Mouse (Mus musculus) cerebellum, adult 11 months (tissue): ENCODE data around the gene Cntn1.

Experiments
- DNase-seq: peaks from one replicate; pipeline ENCODE4 v3.0.0; 2022

The Cntn1 gene

DNA sequence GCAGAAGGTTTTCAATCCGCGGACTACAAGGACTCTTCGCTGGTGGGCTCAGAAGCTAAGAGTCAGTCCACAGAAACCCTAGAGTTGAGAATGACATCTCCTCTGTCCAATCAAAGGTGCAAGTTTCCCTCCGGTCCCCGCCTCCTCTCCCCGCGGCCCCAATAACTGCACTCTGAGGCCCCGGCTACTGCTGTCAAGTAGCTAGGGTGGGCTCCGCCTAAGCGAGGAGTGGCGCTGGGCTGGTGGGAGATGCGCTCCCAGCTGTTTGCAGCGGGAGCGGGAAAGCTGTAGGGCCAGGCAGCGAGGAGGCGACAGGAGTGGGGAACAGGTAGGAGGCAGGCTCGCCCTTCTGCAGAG is at the start of gene Cntn1:
Gene Cntn1, plus strand, starts transcription at position 170 of the 357 bp plus-strand sequence.
- peak; percentile 87 for DNase-seq

DNA sequence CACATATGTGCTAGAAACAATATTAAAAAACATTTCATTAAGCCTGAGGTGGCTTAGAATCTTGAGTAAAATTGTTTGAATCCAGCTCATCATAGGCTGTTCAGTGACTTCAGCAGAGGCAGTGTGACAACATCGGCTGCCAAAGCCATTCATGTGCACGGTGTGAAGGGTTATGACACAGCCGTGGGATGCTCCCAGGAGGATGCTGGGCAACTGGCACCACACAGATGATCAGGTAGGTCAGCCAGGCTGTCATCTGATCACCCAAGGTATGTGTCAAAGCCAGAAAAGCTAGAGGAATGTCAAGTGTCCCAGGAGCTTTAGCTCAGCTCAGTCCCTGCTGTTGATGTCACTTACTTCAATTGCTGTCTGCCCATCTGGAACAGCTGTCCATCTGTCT is 49.5 kb upstream of the Cntn1 start:
- no peak for DNase-seq

- DNase-seq: no peak
Measured at GRCm38 (mm10) chr15:92012165-92013083, 38.5 kb upstream of the Cntn1 start.

- DNase-seq: no peak
Measured at GRCm38 (mm10) chr15:92034111-92034510, 16.9 kb upstream of the Cntn1 start.

DNA sequence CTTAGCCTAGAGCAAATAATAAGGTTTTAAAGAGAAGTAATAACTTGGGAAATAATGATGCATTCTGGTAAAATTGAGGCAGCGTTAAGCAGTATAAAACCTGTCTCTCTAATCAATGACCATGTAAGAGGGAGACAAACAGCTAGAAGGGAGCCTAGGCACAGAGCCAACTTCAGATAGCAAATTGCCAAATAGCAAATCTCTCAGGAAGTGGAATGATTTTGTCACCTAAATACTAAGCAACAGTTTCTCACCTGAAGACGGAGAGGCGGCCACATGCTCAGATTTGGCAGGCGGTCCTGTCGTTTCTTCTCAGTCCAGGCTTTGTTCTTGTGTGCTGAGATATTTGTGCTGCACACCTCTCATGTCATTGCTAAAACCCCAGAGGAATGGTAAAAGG is 8.4 kb upstream of the Cntn1 start:
- DNase-seq: no peak

DNA sequence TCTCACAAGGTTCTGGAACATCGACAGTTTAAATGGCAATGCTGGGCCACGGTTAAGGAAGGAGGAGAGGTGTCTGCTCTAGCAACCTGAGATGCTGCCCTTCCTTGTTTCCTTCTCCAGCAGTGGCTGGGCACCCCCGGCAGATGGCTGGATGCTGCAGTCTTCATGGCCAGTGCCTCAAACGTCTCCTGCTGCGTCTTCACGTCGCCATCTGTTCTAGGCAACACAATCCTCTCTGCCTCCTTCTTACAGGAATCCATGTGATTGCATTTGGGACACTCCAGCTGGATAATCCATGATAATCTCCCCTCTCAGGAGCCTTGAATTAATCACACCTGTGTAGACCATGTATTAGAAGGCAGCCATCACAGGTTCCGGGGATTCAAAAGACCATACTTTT is 4.9 kb upstream of the Cntn1 start:
- DNase-seq: peak; percentile 59

- no peak for DNase-seq
Measured at GRCm38 (mm10) chr15:92048031-92048430, 2.9 kb upstream of the Cntn1 start.

DNA sequence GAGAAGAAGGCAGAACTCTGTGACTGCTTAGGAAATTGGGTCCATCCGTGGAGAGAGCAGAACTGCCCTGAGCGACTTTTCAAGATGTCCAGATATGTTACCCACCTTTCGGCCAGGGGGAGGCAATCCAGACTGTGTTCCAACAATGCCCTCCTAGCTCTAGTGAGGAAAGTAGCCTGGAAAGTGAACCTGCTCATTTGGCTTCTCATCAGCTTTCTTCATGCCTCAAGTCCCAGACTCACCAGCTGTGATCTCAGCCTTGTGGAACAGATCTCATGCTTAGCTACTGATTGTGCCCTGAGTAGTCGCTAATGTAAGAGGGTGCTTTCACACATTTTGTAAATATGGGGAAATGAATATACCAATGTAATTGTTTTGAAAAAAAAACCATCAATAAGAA is 2.4 kb upstream of the Cntn1 start:
- no peak for DNase-seq

GRCm38 (mm10) chr15:92051353-92052132 is 578 bp downstream of the Cntn1 start:
- DNase-seq: peak; percentile 84

DNA sequence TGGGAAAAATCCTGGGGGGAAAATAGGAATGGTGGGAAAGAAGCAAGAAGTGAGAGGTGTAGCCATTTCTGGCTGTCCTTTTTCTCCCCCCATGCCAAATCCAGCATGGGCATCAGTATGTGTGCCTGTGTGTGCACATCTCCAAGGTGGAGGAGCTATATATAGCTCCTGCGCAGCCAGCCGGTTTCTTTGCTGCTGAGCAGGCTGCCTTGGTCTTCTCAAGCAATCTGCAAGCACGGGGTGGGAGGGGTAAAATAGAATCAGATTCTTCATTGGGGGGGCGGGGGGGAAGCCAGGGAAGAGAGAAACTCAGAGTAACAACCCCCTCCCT is 1.1 kb downstream of the Cntn1 start:
- no peak for DNase-seq

DNA sequence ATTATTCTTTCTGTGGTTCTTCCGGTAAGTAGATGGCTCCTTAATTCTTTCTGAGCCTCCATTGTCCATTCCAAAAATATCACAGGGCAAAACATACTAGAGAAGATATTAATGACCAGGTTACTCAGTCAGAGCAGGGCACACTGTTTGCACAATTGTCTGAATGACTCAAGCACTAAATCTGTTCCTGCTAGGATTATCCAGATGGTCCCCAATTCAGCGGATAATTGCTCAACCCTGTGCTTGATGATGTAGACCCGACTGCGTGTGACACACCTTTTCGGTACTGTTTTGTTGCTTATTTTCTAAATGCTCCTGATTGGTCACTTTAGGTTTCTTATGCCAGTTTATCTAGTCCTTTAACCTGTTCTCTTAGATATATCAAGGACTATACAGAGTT is 6.6 kb downstream of the Cntn1 start:
- DNase-seq: no peak

DNA sequence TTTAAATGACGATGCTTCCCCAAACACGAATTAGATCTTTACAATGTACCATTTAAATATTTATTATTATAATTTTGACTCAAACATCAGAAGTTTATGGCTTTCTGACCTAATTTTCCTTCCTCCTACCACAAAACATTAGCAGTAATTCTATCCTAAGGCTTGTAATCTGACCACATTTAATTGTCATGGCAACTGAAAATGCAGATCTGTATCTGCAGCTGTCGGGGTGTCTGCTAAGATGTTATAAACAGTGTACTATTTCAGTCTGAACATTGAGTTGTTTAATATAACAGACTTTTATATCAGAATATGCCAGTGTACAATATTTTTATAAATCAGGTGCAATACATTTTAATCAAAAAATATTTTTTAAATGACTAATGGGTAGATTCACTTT is 10.0 kb downstream of the Cntn1 start:
- no peak for DNase-seq

DNA sequence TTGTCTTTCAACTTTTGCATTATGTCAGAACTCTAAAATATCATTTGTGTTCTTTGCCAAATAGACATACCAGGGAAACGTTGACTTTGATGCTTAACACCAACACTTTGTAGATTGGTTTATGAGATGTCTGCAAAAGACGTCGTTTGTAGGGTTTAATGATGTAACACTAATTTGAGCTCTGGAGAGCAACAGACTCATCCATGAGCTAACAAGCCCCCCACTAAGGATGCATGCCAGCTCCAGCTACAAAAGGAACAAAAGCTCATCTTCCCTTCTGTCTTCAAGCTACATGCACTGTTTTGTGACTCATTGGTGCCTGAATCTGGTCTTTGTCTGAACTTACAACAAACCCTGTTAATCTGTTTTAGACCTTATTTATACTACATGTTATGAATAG is 28.5 kb downstream of the Cntn1 start:
- DNase-seq: no peak

GRCm38 (mm10) chr15:92085876-92086275 is 34.9 kb downstream of the Cntn1 start:
- DNase-seq: no peak

GRCm38 (mm10) chr15:92087691-92088286 is 36.8 kb downstream of the Cntn1 start:
- DNase-seq: no peak

DNA sequence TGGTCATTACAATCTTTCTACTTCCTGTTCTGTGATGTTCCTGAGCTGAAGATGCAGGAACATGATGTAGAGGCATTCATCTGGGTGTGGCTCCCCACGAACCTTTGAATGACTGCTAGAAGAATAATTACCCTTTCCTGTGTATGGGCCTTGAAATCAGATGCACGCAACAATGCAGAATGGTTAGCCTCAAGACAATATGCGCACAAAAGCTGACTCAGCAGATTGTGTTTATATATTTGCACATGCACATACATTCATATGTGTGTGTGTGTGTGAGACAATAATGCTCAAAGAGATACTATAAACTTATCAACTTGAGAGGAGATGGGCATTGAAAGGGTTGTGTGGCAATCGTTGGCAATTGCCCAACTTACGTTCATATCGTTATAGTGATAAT is 39.8 kb downstream of the Cntn1 start:
- no peak for DNase-seq

- peak; percentile 18 for DNase-seq
Measured at GRCm38 (mm10) chr15:92092041-92092440, 41.1 kb downstream of the Cntn1 start.

- no peak for DNase-seq
Measured at GRCm38 (mm10) chr15:92099410-92100174, 48.6 kb downstream of the Cntn1 start.

DNA sequence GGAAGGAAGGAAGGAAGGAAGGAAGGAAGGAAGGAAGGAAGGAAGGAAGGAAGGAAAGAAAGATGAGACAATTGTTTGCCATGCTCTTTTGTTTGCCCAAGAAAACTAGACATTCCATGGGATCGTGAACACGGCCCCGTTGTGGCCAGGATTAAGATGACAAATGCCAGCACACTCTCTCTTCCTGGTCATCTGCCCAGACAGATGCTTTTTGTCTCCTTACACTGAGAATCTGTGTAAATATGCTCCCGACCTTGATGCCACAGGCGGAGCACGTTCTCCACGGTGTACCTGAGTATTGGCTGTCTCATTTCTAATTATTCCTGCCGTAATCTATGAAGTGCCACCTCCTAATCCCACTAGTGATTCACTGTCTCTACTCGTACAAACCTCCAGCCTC is 51.0 kb downstream of the Cntn1 start:
- DNase-seq: no peak

GRCm38 (mm10) chr15:92112455-92112854 is 61.5 kb downstream of the Cntn1 start:
- DNase-seq: no peak

GRCm38 (mm10) chr15:92132936-92133335 is 82.0 kb downstream of the Cntn1 start:
- no peak for DNase-seq

DNA sequence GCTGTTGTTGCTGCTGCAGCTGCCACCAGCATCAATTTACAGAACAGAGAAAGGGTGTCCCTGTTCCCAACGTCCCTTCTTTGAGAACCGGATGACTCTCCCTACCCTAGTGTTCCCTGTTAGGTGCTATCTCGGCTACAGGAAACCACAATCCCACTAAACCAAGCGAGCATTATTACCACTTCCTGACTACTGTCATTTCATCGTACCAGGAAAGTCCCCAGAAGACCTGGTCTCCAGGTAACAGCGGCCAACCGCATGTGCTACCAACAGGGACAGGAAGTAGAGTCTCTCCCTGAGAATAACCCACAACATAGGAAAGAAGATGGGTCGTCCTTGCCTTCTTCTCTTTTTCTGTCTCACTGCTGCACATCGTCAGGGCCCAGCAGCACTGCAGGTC is 83.3 kb downstream of the Cntn1 start:
- DNase-seq: no peak

DNA sequence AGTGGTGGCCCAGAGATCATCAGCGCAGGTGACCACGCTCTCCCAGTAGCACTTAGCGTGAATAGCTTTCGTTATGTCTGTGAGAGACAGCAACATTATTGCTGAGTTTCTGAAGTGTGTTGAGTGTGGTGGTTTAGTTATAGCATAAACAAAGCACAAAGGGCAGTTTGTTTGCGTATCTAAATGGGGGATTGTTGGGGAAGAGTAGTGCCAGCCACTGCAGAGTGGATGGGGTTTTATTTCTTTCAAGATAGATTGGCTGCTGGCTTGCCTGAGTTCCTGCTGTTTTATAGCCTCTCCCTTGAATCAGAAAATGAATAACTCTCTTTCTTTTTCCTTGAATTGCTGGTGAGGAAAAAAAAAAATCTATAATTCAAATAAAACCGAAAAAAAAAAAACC is 86.1 kb downstream of the Cntn1 start:
- DNase-seq: no peak
